Mouse (Mus musculus): Measurements from ENCODE around the gene Ldha. TPM values are rescaled to one million over a fixed set of nuclear protein-coding genes. Genes with fewer than 3 reads are reported as not detected.
A peak's percentile ranks its signal among the peaks of the same experiment; 100 is the strongest.

Gene Ldha
- total and polyA plus RNA-seq, 3 experiments, result 613 to 2,637 (median 1,212) TPM

DNA sequence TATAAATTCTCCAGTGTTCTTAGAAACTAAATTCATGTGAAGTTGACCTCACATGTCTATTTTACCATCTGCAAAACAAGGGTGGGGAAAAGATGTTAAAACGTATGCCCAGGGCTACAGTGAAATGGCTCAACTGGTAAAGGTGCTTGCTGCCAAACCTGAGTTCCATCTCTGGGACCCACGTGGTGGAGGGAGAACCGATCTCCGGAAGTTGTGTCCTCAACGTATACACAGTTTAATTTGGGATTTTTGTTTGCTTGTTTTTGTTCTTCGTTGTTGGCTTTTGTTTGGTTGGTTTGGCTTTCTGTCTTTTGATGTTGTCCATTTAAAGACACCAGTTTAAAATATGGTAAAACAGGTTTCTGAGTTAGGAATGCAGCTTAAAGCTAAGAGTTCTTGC, 44.5 kb upstream of the Ldha start:
- Histone ChIP-seq H3K9me3 (replicated peaks; ENCODE audit: insufficient read depth, low read length) (no peaks in the 10 kb centered on the region), H3K27ac (ENCODE audit: control insufficient read depth, low read depth, low read length) (peak overlapping the region; percentile 73; the same call in 1 of the 2 replicates), H3K79me2 (ENCODE audit: control insufficient read depth, insufficient read depth, low read length, poor library complexity) (peaks cover 50% of the 10 kb centered on the region), H3K9ac (ENCODE audit: control insufficient read depth, low read depth, low read length, poor library complexity, severe bottlenecking) (peak overlapping the region; percentile 95), H3K4me3 (ENCODE audit: control insufficient read depth in 1 of 2, insufficient read depth in 1 of 2, low read depth in 2 of 2, low read length in 2 of 2) (peak overlapping the region; percentile 85 to 94), H3K4me1 (ENCODE audit: control insufficient read depth in 1 of 2, insufficient read depth in 2 of 2, low read length in 2 of 2) (peaks cover 8 to 15% of the 10 kb centered on the region in 2 experiments), H3K36me3 (ENCODE audit: control insufficient read depth in 1 of 2, insufficient read depth in 2 of 2, low read length in 2 of 2) (peaks cover 26 to 34% of the 10 kb centered on the region in 2 experiments), H3K27me3 (ENCODE audit: control insufficient read depth in 1 of 2, insufficient read depth in 2 of 2, low read length in 2 of 2) (no peaks in the 10 kb centered on the region)
- 0 out of 2 replicates have a peak, but pooled peaks have one; percentile 40 for TF ChIP-seq SIN3A (IDR thresholded peaks at IDR 0.05; ENCODE audit: low read length)
- peak; percentile 59 for TF ChIP-seq USF1 (IDR thresholded peaks at IDR 0.05; ENCODE audit: low read depth, low read length)
- TF ChIP-seq ZKSCAN1 (IDR thresholded peaks at IDR 0.05; ENCODE audit: low read depth, low read length), result no peak
- no peak for TF ChIP-seq MAZ (IDR thresholded peaks at IDR 0.05; ENCODE audit: low read depth, low read length)
- TF ChIP-seq MYC (IDR thresholded peaks at IDR 0.05; ENCODE audit: low read depth, low read length), result peak; percentile 95
- TF ChIP-seq MAX (IDR thresholded peaks at IDR 0.05; ENCODE audit: low read length), result peak; percentile 69
- 0 out of 2 replicates have a peak, but pooled peaks have one; percentile 2 for TF ChIP-seq TBP (IDR thresholded peaks at IDR 0.05; ENCODE audit: low read depth, low read length)
- peak; percentile 94 for TF ChIP-seq MXI1 (IDR thresholded peaks at IDR 0.05; ENCODE audit: low read depth, low read length)
- peak; percentile 54 for DNase-seq (ENCODE audit: low read depth, low spot score)

DNA sequence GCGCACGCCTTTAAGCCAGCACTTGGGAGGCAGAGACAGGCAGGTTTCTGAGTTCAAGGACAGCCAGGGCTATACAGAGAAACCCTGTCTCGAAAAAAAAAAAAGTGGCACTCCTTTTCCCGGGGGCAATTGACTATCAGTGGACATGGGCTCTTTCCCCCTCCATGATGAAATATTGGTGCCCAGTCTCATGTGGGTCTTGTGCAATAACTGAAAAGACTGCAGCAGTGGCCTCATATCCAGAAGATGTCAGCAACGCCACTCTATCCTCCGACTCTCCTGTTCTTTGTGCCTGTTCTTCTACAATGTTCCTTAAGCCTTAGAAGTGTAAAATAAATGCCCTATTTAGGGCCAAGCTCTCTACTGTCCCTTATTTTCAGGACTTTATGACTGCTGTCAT, 30.9 kb upstream of the Ldha start:
- Histone ChIP-seq H3K27me3 (ENCODE audit: control insufficient read depth in 1 of 2, insufficient read depth in 2 of 2, low read length in 2 of 2) (no peaks in the 10 kb centered on the region), H3K9me3 (replicated peaks; ENCODE audit: insufficient read depth, low read length) (no peaks in the 10 kb centered on the region), H3K27ac (ENCODE audit: control insufficient read depth, low read depth, low read length) (no peak overlapping the region), H3K4me1 (ENCODE audit: control insufficient read depth in 1 of 2, insufficient read depth in 2 of 2, low read length in 2 of 2) (no peaks in the 10 kb centered on the region), H3K4me3 (ENCODE audit: control insufficient read depth in 1 of 2, insufficient read depth in 1 of 2, low read depth in 2 of 2, low read length in 2 of 2) (no peak overlapping the region), H3K36me3 (ENCODE audit: control insufficient read depth in 1 of 2, insufficient read depth in 2 of 2, low read length in 2 of 2) (peaks cover 0 to 49% of the 10 kb centered on the region in 2 experiments; a peak in 2 of 4 replicates), H3K79me2 (ENCODE audit: control insufficient read depth, insufficient read depth, low read length, poor library complexity) (no peaks in the 10 kb centered on the region), H3K9ac (ENCODE audit: control insufficient read depth, low read depth, low read length, poor library complexity, severe bottlenecking) (no peak overlapping the region)
- no peak for DNase-seq (ENCODE audit: low read depth, low spot score)
- TF ChIP-seq BHLHE40 (IDR thresholded peaks at IDR 0.05; ENCODE audit: borderline replicate concordance, low read depth, low read length) (no peak), ETS1 (IDR thresholded peaks at IDR 0.05; ENCODE audit: low read depth, low read length) (no peak), ZKSCAN1 (IDR thresholded peaks at IDR 0.05; ENCODE audit: low read depth, low read length) (no peak), MAFK (IDR thresholded peaks at IDR 0.05; ENCODE audit: borderline replicate concordance, low read depth, low read length) (no peak), MAX (IDR thresholded peaks at IDR 0.05; ENCODE audit: low read length) (no peak), MXI1 (IDR thresholded peaks at IDR 0.05; ENCODE audit: low read depth, low read length) (no peak), JUND (IDR thresholded peaks at IDR 0.05; ENCODE audit: low read depth, low read length) (no peak), ELF1 (IDR thresholded peaks at IDR 0.05; ENCODE audit: low read depth, low read length) (no peak), USF1 (IDR thresholded peaks at IDR 0.05; ENCODE audit: low read depth, low read length) (no peak), KAT2A (conservative IDR thresholded peaks at IDR 0.05; ENCODE audit: low read depth, low read length) (no peak), POLR2AphosphoS5 (IDR thresholded peaks at IDR 0.05; ENCODE audit: borderline replicate concordance, low read depth, low read length) (no peak)

All from MEL (cell line).